Mouse (Mus musculus): ENCODE measurements around the gene Cyp3a41a. TPM values are rescaled to one million over a fixed set of nuclear protein-coding genes. Genes with fewer than 3 reads are reported as not detected.
"Not testable (repeated sequence)": the region's sequence is repeated elsewhere in the genome, so short reads cannot be mapped to it uniquely, and the experiment has no call there.

The Cyp3a41a gene
- polyA plus RNA-seq (2021) = not detected

GRCm38 (mm10) chr5:145720036-145720435 lies at the start of gene Cyp3a41a:
Cyp3a41a (minus strand) TSS chr5:145720136.
- in situ Hi-C loops (cut with MboI; ENCODE audit: low pct_unique_long_range_greater_than_20kb); CTCF ChIA-PET; POLR2A ChIA-PET; ATAC-seq; H3K27me3 ChIP-seq; DNase-seq (ENCODE audit: low read depth, low spot score): not testable (repeated sequence)

GRCm38 (mm10) chr5:145737512-145737911 lies 17.6 kb upstream of the Cyp3a41a start:
- in situ Hi-C loops (cut with MboI; ENCODE audit: low pct_unique_long_range_greater_than_20kb); POLR2A ChIA-PET; CTCF ChIA-PET: not testable (repeated sequence)

GRCm38 (mm10) chr5:145714296-145714695 lies 5.6 kb downstream of the Cyp3a41a start:
- ATAC-seq; CTCF ChIA-PET; POLR2A ChIA-PET; in situ Hi-C loops (cut with MboI; ENCODE audit: low pct_unique_long_range_greater_than_20kb); H3K27me3 ChIP-seq; DNase-seq (ENCODE audit: low read depth, low spot score): not testable (repeated sequence)

More at GRCm38 (mm10) chr5:145737512-145737911, 17.6 kb upstream of the Cyp3a41a start:
- DNase-seq (ENCODE audit: low read depth, low spot score); H3K27me3 ChIP-seq; ATAC-seq: not testable (repeated sequence)

- CTCF ChIA-PET; DNase-seq (ENCODE audit: low read depth, low spot score); in situ Hi-C loops (cut with MboI; ENCODE audit: low pct_unique_long_range_greater_than_20kb); ATAC-seq; POLR2A ChIA-PET; H3K27me3 ChIP-seq: not testable (repeated sequence)
These were observed 12.6 kb downstream of the Cyp3a41a start for GRCm38 (mm10) chr5:145707372-145707771.

- TF ChIP-seq CTCF (IDR thresholded peaks at IDR 0.05) = no peak
- ATAC-seq (no peak), DNase-seq (ENCODE audit: low read depth, low spot score) (no peak)
- in situ Hi-C loops (cut with MboI; ENCODE audit: low pct_unique_long_range_greater_than_20kb) = no loop called here
- H3K27me3 ChIP-seq = no peaks in the 10 kb centered on the region
- CTCF ChIA-PET = no interaction called here
- POLR2A ChIA-PET = no interaction called here
These were observed 57.9 kb downstream of the Cyp3a41a start for GRCm38 (mm10) chr5:145662007-145662406.

GRCm38 (mm10) chr5:145647779-145648178 lies 72.2 kb downstream of the Cyp3a41a start:
- H3K27me3 ChIP-seq = no peaks in the 10 kb centered on the region
- DNase-seq (ENCODE audit: low read depth, low spot score) = no peak
- ATAC-seq = no peak
- CTCF ChIA-PET = no interaction called here
- in situ Hi-C loops (cut with MboI; ENCODE audit: low pct_unique_long_range_greater_than_20kb) = no loop called here
- TF ChIP-seq CTCF (IDR thresholded peaks at IDR 0.05) = no peak
- POLR2A ChIA-PET = no interaction called here

Other genes starting within 250 kb of the Cyp3a41a start
- gene Cyp3a41b, start 135.4 kb downstream of the Cyp3a41a start, polyA plus RNA-seq (2021) = not detected
- not detected for gene Cyp3a44, start 85.7 kb upstream of the Cyp3a41a start, polyA plus RNA-seq (2021)
- gene Cyp3a11, start 159.8 kb upstream of the Cyp3a41a start, polyA plus RNA-seq (2021) = not detected